Mouse (Mus musculus) forebrain, embryonic 11.5 days (tissue): ENCODE measurements around the gene Tnmd. TPM values are rescaled to one million over a fixed set of nuclear protein-coding genes. Genes with fewer than 3 reads are reported as not detected.

Source experiments
- ATAC-seq: fragments of 200-750 bp; cut with Nextera tagmentation; replicated peaks from 2 replicates; pipeline ENCODE4 v1.8.0; 2017; ENCODE audit warnings: moderate TSS enrichment; ENCODE audit not compliant: low FRiP score
- DNase-seq: peaks from one replicate; pipeline ENCODE4 v3.0.0-alpha.2; 2017; ENCODE audit warnings: low spot score
- H3K27ac ChIP-seq: fragments of 300-500 bp; sonication (generic); 2 replicates; pipeline ENCODE4 v1.5.1; 2014; ENCODE audit warnings: low read depth, low read length
- H3K27me3 ChIP-seq: fragments of 300-500 bp; sonication (generic); 2 replicates; pipeline ENCODE4 v1.6.1; 2014; ENCODE audit warnings: mild to moderate bottlenecking, low read length, mixed read lengths; ENCODE audit not compliant: control insufficient read depth, insufficient read depth
- H3K36me3 ChIP-seq: fragments of 300-500 bp; sonication (generic); 2 replicates; pipeline ENCODE4 v1.6.1; 2014; ENCODE audit warnings: mild to moderate bottlenecking, low read length, moderate library complexity, mixed read lengths; ENCODE audit not compliant: control insufficient read depth, insufficient read depth
- H3K4me1 ChIP-seq: fragments of 300-500 bp; sonication (generic); replicated peaks from 2 replicates; pipeline ENCODE4 v1.6.1; 2014; ENCODE audit warnings: low read length, mixed read lengths; ENCODE audit not compliant: control insufficient read depth, insufficient read depth
- H3K4me2 ChIP-seq: fragments of 300-500 bp; sonication (generic); 2 replicates; pipeline ENCODE4 v1.6.1; 2014; ENCODE audit warnings: low read depth, mild to moderate bottlenecking, low read length, moderate library complexity, mixed read lengths; ENCODE audit not compliant: severe bottlenecking
- H3K4me3 ChIP-seq: fragments of 300-500 bp; sonication (generic); 2 replicates; pipeline ENCODE4 v1.5.1; 2014; ENCODE audit warnings: low read depth, low read length
- H3K9ac ChIP-seq: fragments of 300-500 bp; sonication (generic); 2 replicates; pipeline ENCODE4 v1.6.1; 2014; ENCODE audit warnings: low read length
- H3K9me3 ChIP-seq: fragments of 300-500 bp; sonication (generic); 2 replicates; pipeline ENCODE4 v1.6.1; 2016; ENCODE audit warnings: low read length, mixed read lengths; ENCODE audit not compliant: control insufficient read depth
- WGBS: fragments of 180-500 bp; shearing (Covaris S2); extraction: QIAGEN DNeasy Blood & Tissue Kit; methylation state at CpG from one replicate; pipeline ENCODE4 v1.1.7; 2014; 5-methylcytosine and 5-hydroxymethylcytosine counted together
- polyA plus RNA-seq: library from polyadenylated mRNA; unstranded; fragments of >200 nt; fragmentation: Nextera tagmentation; extraction: Ambion mirVana; gene quantifications from 2 replicates; pipeline ENCODE4 v1.2.1, GENCODE M21; 2014

Gene Tnmd
- polyA plus RNA-seq, 1 experiment from 2014 or later: 2.0 TPM

GRCm38 (mm10) chrX:133914219-133914618 lies 63.4 kb downstream of the Tnmd start:
- no peak for ATAC-seq
- WGBS: 70% methylated on average over 7 of the region's 7 CpGs

More at GRCm38 (mm10) chrX:133914219-133914618, 63.4 kb downstream of the Tnmd start:
- H3K36me3 ChIP-seq: no peaks in the 10 kb centered on the region
- no peaks in the 10 kb centered on the region for H3K9me3 ChIP-seq
- H3K4me2 ChIP-seq: no peak overlapping the region
- peaks cover 2% of the 10 kb centered on the region for H3K27me3 ChIP-seq
- H3K9ac ChIP-seq: no peak overlapping the region
- H3K4me3 ChIP-seq: no peak overlapping the region
- H3K4me1 ChIP-seq: no peaks in the 10 kb centered on the region
- no peak overlapping the region for H3K27ac ChIP-seq
- no peak for DNase-seq

Other genes with a start within 250 kb of the Tnmd start
- gene Pcdh19, start 162.0 kb upstream of the Tnmd start, polyA plus RNA-seq: 14.1 and 15.8 TPM in 2 replicates
- 207 and 218 TPM in 2 replicates for gene Tspan6, start 47.4 kb downstream of the Tnmd start, polyA plus RNA-seq
- 0.95 and 1.0 TPM in 2 replicates for gene Srpx2, start 57.4 kb downstream of the Tnmd start, polyA plus RNA-seq
- gene Sytl4, start 130.8 kb downstream of the Tnmd start, polyA plus RNA-seq: 0.88 and 2.2 TPM in 2 replicates
- gene Cstf2, start 208.2 kb downstream of the Tnmd start, polyA plus RNA-seq: 78.0 and 79.9 TPM in 2 replicates